Comparison of ENCODE assay signal across 28 mouse cellular contexts in genomic region chr5:44218483-44218882, GRCm38 (mm10). TPM values are rescaled to one million over a fixed set of nuclear protein-coding genes. Genes with fewer than 3 reads are reported as not detected.
DNase-seq lines count a peak whose midpoint lies in the region; ATAC-seq and TF ChIP-seq lines count a peak whose summit lies in the region.
"Had no signal": no experiment of that assay in that cellular context is flagged by ENCODE, and none has a peak within 500 bp of the region (broad histone marks: within the 10 kb centered on the region; RNA-seq: fewer than 3 reads in every experiment).

No protein-coding gene starts in this region.

- 60% methylated on average over 4 of the region's 4 CpGs for WGBS in liver, postnatal 0 days (ENCODE audit: insufficient replicate concordance)
- 78% methylated on average over 4 of the region's 4 CpGs for WGBS in liver, embryonic 11.5 days
- WGBS in limb, embryonic 10.5 days: 84% methylated on average over 4 of the region's 4 CpGs

- peaks cover 34% of the 10 kb centered on the region for H3K36me3 ChIP-seq in liver, postnatal 0 days (replicated peaks; ENCODE audit: insufficient read depth, low read length)
- peaks cover 8% of the 10 kb centered on the region; the same call in 1 of the 2 replicates for H3K36me3 ChIP-seq in liver, embryonic 11.5 days (ENCODE audit: control insufficient read depth, insufficient read depth, low read length)
- peaks cover 31% of the 10 kb centered on the region for H3K36me3 ChIP-seq in limb, embryonic 10.5 days
- H3K36me3 ChIP-seq: midbrain, embryonic 15.5 days had no signal

- peak; percentile 43 for ATAC-seq in liver, postnatal 0 days
- ATAC-seq in liver, embryonic 11.5 days (replicated peaks; ENCODE audit: low FRiP score): no peak
- ATAC-seq: forebrain, embryonic 16.5 days; hindbrain, embryonic 16.5 days; midbrain, embryonic 15.5 days had no signal

- H3K27ac ChIP-seq in liver, postnatal 0 days (ENCODE audit: low read depth): no peak overlapping the region
- no peak overlapping the region for H3K27ac ChIP-seq in liver, embryonic 11.5 days (ENCODE audit: low read depth, low read length)
- H3K27ac ChIP-seq in limb, embryonic 10.5 days: no peak overlapping the region
- H3K27ac ChIP-seq: kidney, embryonic 15.5 days; left cerebral cortex, adult 2 months; limb, embryonic 13.5 days; liver, embryonic 14.5 days; lung, embryonic 15.5 days; macrophage; midbrain, embryonic 10.5 days; midbrain, embryonic 15.5 days; neural tube, embryonic 15.5 days had no signal

- TF ChIP-seq CTCF in liver, postnatal 0 days (IDR thresholded peaks at IDR 0.05; ENCODE audit: low read depth): no peak

- H3K9ac ChIP-seq in liver, postnatal 0 days (replicated peaks): no peak overlapping the region
- H3K9ac ChIP-seq in liver, embryonic 11.5 days (ENCODE audit: low read depth, low read length): no peak overlapping the region
- H3K9ac ChIP-seq: heart, embryonic 12.5 days; kidney, embryonic 15.5 days; limb, embryonic 13.5 days; liver, embryonic 14.5 days; lung, embryonic 15.5 days; midbrain, embryonic 15.5 days; neural tube, embryonic 15.5 days had no signal

- H3K4me3 ChIP-seq in liver, postnatal 0 days (ENCODE audit: low read depth, low read length): no peak overlapping the region
- H3K4me3 ChIP-seq in liver, embryonic 11.5 days (ENCODE audit: low read depth, low read length): no peak overlapping the region
- H3K4me3 ChIP-seq in limb, embryonic 10.5 days: no peak overlapping the region
- H3K4me3 ChIP-seq: erythroblast, embryonic 14.5 days; heart, embryonic 12.5 days; kidney, embryonic 15.5 days; left cerebral cortex, adult 2 months; limb, embryonic 13.5 days; lung, embryonic 15.5 days; midbrain, embryonic 10.5 days; midbrain, embryonic 15.5 days; neural tube, embryonic 15.5 days had no signal

- H3K4me2 ChIP-seq in liver, postnatal 0 days (ENCODE audit: low read depth, low read length): no peak overlapping the region
- H3K4me2 ChIP-seq in liver, embryonic 11.5 days: no peak overlapping the region
- H3K4me2 ChIP-seq: heart, embryonic 12.5 days; kidney, embryonic 15.5 days; limb, embryonic 13.5 days; lung, embryonic 15.5 days; midbrain, embryonic 15.5 days; neural tube, embryonic 15.5 days had no signal

- no peaks in the 10 kb centered on the region for H3K27me3 ChIP-seq in liver, postnatal 0 days (ENCODE audit: insufficient read depth, low read length)
- no peaks in the 10 kb centered on the region for H3K27me3 ChIP-seq in liver, embryonic 11.5 days (replicated peaks; ENCODE audit: control insufficient read depth, insufficient read depth, low read length)
- no peaks in the 10 kb centered on the region for H3K27me3 ChIP-seq in limb, embryonic 10.5 days (ENCODE audit: low read depth, poor library complexity, severe bottlenecking)
- H3K27me3 ChIP-seq: heart, embryonic 12.5 days; kidney, embryonic 15.5 days; limb, embryonic 13.5 days; lung, embryonic 15.5 days; midbrain, embryonic 15.5 days; neural tube, embryonic 15.5 days had no signal

- H3K9me3 ChIP-seq in liver, postnatal 0 days (ENCODE audit: low read length): no peaks in the 10 kb centered on the region
- no peaks in the 10 kb centered on the region for H3K9me3 ChIP-seq in liver, embryonic 11.5 days (ENCODE audit: control insufficient read depth, low read length)
- H3K9me3 ChIP-seq in limb, embryonic 10.5 days (replicated peaks): no peaks in the 10 kb centered on the region
- H3K9me3 ChIP-seq: heart, embryonic 12.5 days; kidney, embryonic 15.5 days; limb, embryonic 13.5 days; lung, embryonic 15.5 days; midbrain, embryonic 10.5 days; midbrain, embryonic 15.5 days; neural tube, embryonic 15.5 days had no signal

- H3K4me1 ChIP-seq in liver, postnatal 0 days (ENCODE audit: insufficient read depth): peaks cover 31% of the 10 kb centered on the region
- peaks cover 18% of the 10 kb centered on the region for H3K4me1 ChIP-seq in liver, embryonic 11.5 days (replicated peaks; ENCODE audit: control insufficient read depth, insufficient read depth, low read length)
- H3K4me1 ChIP-seq in limb, embryonic 10.5 days: peaks cover 6% of the 10 kb centered on the region

- TF ChIP-seq EP300 in liver, postnatal 0 days (IDR thresholded peaks at IDR 0.05; ENCODE audit: low read depth): no peak

- DNase-seq in liver, postnatal 0 days: no peak
- no peak for DNase-seq in liver, embryonic 11.5 days (ENCODE audit: low spot score)
- DNase-seq in thymus, postnatal 14 days: peak; percentile 20
- DNase-seq in thymus, postnatal 36 days: no peak
- DNase-seq in limb, embryonic 10.5 days (ENCODE audit: low spot score): peak; percentile 24
- DNase-seq in adrenal gland, adult (ENCODE audit: inconsistent age in 2 of 2, low spot score in 1 of 2): no peak
- DNase-seq: adrenal gland, adult 8-10 months; B cell, adult 2 months; cerebellum, adult 2 months; cerebellum, postnatal 14 days; gastrocnemius, postnatal 10 days; kidney, adult 18-20 months; kidney, postnatal 25 days; retina, postnatal 1 day; right cerebral cortex, postnatal 14 days had no signal

RNA-seq across cellular contexts. Expression of gene Tapt1, which starts 7.9 kb away (rescaled TPM):
- 29.8 and 33.3 TPM in 2 replicates for polyA plus RNA-seq in liver, postnatal 0 days (2015; fragmentation: Nextera tagmentation; extraction: Ambion mirVana)
- polyA plus RNA-seq in liver, embryonic 11.5 days (2014; fragmentation: Nextera tagmentation; extraction: Ambion mirVana): 49.7 and 51.0 TPM in 2 replicates
- 30.5 and 32.4 TPM in 2 replicates for polyA plus RNA-seq in limb, embryonic 10.5 days (2016; fragmentation: Nextera tagmentation; extraction: Ambion mirVana)

Comparison
In these comparisons a context has a peak if more than half of its experiments do, and no peak if none do; other contexts are left out.
1. DNase-seq: peak in thymus, postnatal 14 days (single experiment) and limb, embryonic 10.5 days (single experiment); none in liver, postnatal 0 days (single experiment), liver, embryonic 11.5 days (single experiment), thymus, postnatal 36 days (0 of 2) and adrenal gland, adult (0 of 2).